Comparison of ENCODE assay signal across 9 mouse cellular contexts in the genomic region with DNA sequence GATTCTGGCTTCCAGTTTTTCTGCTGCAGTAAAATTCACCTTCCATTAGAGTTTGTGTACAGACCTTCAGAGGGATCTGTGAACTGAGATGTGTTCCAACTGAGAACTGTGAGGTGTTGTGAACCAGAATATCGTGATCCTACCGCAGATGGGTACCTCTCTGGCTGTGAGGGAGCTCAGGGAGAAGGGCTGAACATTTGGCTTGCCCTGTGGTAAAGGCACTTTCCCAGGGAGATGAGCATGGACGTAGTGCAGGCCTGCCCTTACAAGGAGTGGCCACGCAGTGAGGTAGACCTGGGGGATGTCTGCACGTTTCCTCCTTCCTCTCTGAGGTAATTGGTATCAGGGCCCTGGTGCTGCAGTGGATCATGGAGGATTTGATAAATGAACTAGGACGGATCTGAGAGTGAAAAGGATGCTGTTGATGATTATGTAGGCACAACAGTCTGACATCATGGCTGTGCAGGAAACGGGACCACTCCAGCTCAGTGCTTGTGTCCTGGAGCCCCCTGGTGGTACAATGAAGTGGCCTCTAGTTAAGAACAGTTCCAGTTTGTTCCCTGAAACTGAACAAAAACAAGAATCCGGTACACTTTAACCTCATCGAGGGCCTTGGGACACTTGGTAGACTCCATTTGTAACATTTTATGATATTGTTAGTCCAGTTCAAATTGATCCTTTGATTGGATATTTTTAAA. TPM values are rescaled to one million over a fixed set of nuclear protein-coding genes. Genes with fewer than 3 reads are reported as not detected.
A peak's percentile ranks its signal among the peaks of the same experiment; 100 is the strongest.
DNase-seq lines count a peak whose midpoint lies in the region; ATAC-seq lines count a peak whose summit lies in the region.
"Had no signal": no experiment of that assay in that cellular context is flagged by ENCODE, and none has a peak within 500 bp of the region (broad histone marks: within the 10 kb centered on the region; RNA-seq: fewer than 3 reads in every experiment).

No protein-coding gene starts in this region.

- no peak overlapping the region for H3K4me2 ChIP-seq in stomach, embryonic 14.5 days (replicated peaks; ENCODE audit: low read depth, low read length)

- peak; percentile 73 for ATAC-seq in megakaryocyte-erythroid progenitor cell, adult 5-6 weeks (replicated peaks; ENCODE audit: low FRiP score, low TSS enrichment, poor library complexity, severe bottlenecking)
- peak; percentile 66 for ATAC-seq in stomach, embryonic 14.5 days (ENCODE audit: insufficient number of reproducible peaks, insufficient read depth, low FRiP score, low read depth)

- no peak overlapping the region for H3K9ac ChIP-seq in stomach, embryonic 14.5 days (replicated peaks; ENCODE audit: low read depth, low read length)

- peaks cover 8% of the 10 kb centered on the region for H3K4me1 ChIP-seq in forebrain, embryonic 10.5 days
- H3K4me1 ChIP-seq in stomach, embryonic 14.5 days (ENCODE audit: control insufficient read depth, insufficient read depth, low read length), result no peaks in the 10 kb centered on the region

- H3K27me3 ChIP-seq in forebrain, embryonic 10.5 days (ENCODE audit: poor library complexity, severe bottlenecking), result no peaks in the 10 kb centered on the region
- no peaks in the 10 kb centered on the region for H3K27me3 ChIP-seq in stomach, embryonic 14.5 days (ENCODE audit: control insufficient read depth, insufficient read depth, low read length)

- no peaks in the 10 kb centered on the region for H3K36me3 ChIP-seq in forebrain, embryonic 10.5 days (replicated peaks)
- H3K36me3 ChIP-seq in stomach, embryonic 14.5 days (ENCODE audit: control insufficient read depth, insufficient read depth, low read length), result peaks cover 2% of the 10 kb centered on the region; the same call in 1 of the 2 replicates

- 67% methylated on average over 9 of the region's 9 CpGs for WGBS in forebrain, embryonic 10.5 days
- WGBS in stomach, embryonic 14.5 days, result 57% methylated on average over 9 of the region's 9 CpGs

- DNase-seq in cerebellum, adult 18-20 months, result peak; percentile 54 to 58
- no peak for DNase-seq in cerebellum, adult 11 months
- peak; percentile 55 for DNase-seq in urinary bladder, postnatal 25 days (ENCODE audit: low spot score)
- no peak for DNase-seq in urinary bladder, postnatal 10 days (ENCODE audit: low spot score)
- DNase-seq in forebrain, embryonic 10.5 days (ENCODE audit: extremely low spot score, low spot score), result peak; percentile 45
- DNase-seq in kidney, postnatal 25 days, result peak; percentile 76 to 86

- H3K9me3 ChIP-seq in forebrain, embryonic 10.5 days, result no peaks in the 10 kb centered on the region
- no peaks in the 10 kb centered on the region for H3K9me3 ChIP-seq in stomach, embryonic 14.5 days (ENCODE audit: control insufficient read depth, low read depth, low read length)
- H3K9me3 ChIP-seq: G1E had no signal

- no peak overlapping the region for H3K27ac ChIP-seq in forebrain, embryonic 10.5 days
- H3K27ac ChIP-seq in stomach, embryonic 14.5 days (ENCODE audit: low read length), result no peak overlapping the region

- no peak overlapping the region for H3K4me3 ChIP-seq in forebrain, embryonic 10.5 days
- no peak overlapping the region for H3K4me3 ChIP-seq in stomach, embryonic 14.5 days (ENCODE audit: low read depth, low read length)

RNA-seq across cellular contexts. Expression of a gene that starts 8.3 kb away (rescaled TPM):
- 12.1 and 13.9 TPM in 2 replicates for polyA plus RNA-seq in forebrain, embryonic 10.5 days (2016; fragmentation: Nextera tagmentation; extraction: Ambion mirVana)
- 12.5 and 12.7 TPM in 2 replicates for total RNA-seq in megakaryocyte-erythroid progenitor cell, adult 5-6 weeks (2014; fragmentation: Nextera tagmentation)
- 16.4 and 19.1 TPM in 2 replicates for total RNA-seq in megakaryocyte-erythroid progenitor cell, adult 5-6 weeks (2017)
- polyA plus RNA-seq in stomach, embryonic 14.5 days (2014; fragmentation: Nextera tagmentation; extraction: Ambion mirVana), result 13.6 and 15.1 TPM in 2 replicates

RNA-seq across cellular contexts. Expression of a gene that starts 20.4 kb away (rescaled TPM):
- 4.6 and 5.4 TPM in 2 replicates for polyA plus RNA-seq in forebrain, embryonic 10.5 days (2016; fragmentation: Nextera tagmentation; extraction: Ambion mirVana)
- total RNA-seq in megakaryocyte-erythroid progenitor cell, adult 5-6 weeks (2014; fragmentation: Nextera tagmentation), result 0.12 and 0.28 TPM in 2 replicates
- total RNA-seq in megakaryocyte-erythroid progenitor cell, adult 5-6 weeks (2017), result 0.53 TPM in 1 of 2 replicates, not detected in the other
- polyA plus RNA-seq in stomach, embryonic 14.5 days (2014; fragmentation: Nextera tagmentation; extraction: Ambion mirVana), result 4.3 and 5.0 TPM in 2 replicates

RNA-seq across cellular contexts. Expression of a gene that starts 40.3 kb away (rescaled TPM):
- polyA plus RNA-seq in forebrain, embryonic 10.5 days (2016; fragmentation: Nextera tagmentation; extraction: Ambion mirVana), result 1.4 TPM in 2 replicates
- total RNA-seq in megakaryocyte-erythroid progenitor cell, adult 5-6 weeks (2014; fragmentation: Nextera tagmentation), result 1.8 and 3.1 TPM in 2 replicates
- total RNA-seq in megakaryocyte-erythroid progenitor cell, adult 5-6 weeks (2017), result 2.2 TPM in 1 of 2 replicates, not detected in the other
- 2.2 and 8.0 TPM in 2 replicates for polyA plus RNA-seq in stomach, embryonic 14.5 days (2014; fragmentation: Nextera tagmentation; extraction: Ambion mirVana)

RNA-seq across cellular contexts. Expression of a gene that starts 51.1 kb away (rescaled TPM):
- 0.45 and 0.54 TPM in 2 replicates for polyA plus RNA-seq in forebrain, embryonic 10.5 days (2016; fragmentation: Nextera tagmentation; extraction: Ambion mirVana)
- 0.17 and 0.20 TPM in 2 replicates for total RNA-seq in megakaryocyte-erythroid progenitor cell, adult 5-6 weeks (2014; fragmentation: Nextera tagmentation)
- not detected in 2 replicates for total RNA-seq in megakaryocyte-erythroid progenitor cell, adult 5-6 weeks (2017)
- polyA plus RNA-seq in stomach, embryonic 14.5 days (2014; fragmentation: Nextera tagmentation; extraction: Ambion mirVana), result 0.13 and 0.51 TPM in 2 replicates

Comparison
In these comparisons a context has a peak if more than half of its experiments do, and no peak if none do; other contexts are left out.
1. DNase-seq: peak in cerebellum, adult 18-20 months (2 of 2), urinary bladder, postnatal 25 days (single experiment), forebrain, embryonic 10.5 days (single experiment) and kidney, postnatal 25 days (2 of 2); none in cerebellum, adult 11 months (single experiment) and urinary bladder, postnatal 10 days (single experiment).